Mouse (Mus musculus) left cerebral cortex, adult 18-20 months (tissue): Measurements from ENCODE around the gene Ncln. TPM values are rescaled to one million over a fixed set of nuclear protein-coding genes. Genes with fewer than 3 reads are reported as not detected.

Source experiments
- microRNA-seq, 2 experiments: library from miRNA; unstranded; fragments of <30 nt; microRNA quantifications; one replicate each; pipeline ENCODE4 v1.2.0; 2021
- total RNA-seq, 2 experiments: library from RNA; stranded (reverse); gene quantifications; 2 replicates each; pipeline ENCODE4 v1.2.3; 2021

The Ncln gene
- total RNA-seq, 2 experiments from 2014 or later, result 68.1 to 85.1 TPM

Small RNAs within 50 kb of the gene (microRNA-seq; reads per million reads assigned to microRNA genes)
- gene Gm25595, result 0 reads per million in 2 experiments

Other genes with a start within 250 kb of the Ncln start
- gene Matk, start 243.5 kb downstream of the Ncln start, total RNA-seq, result 100 to 1,000 TPM; 187 to 195 TPM
- gene Mrpl54, start 229.5 kb downstream of the Ncln start, total RNA-seq, result 10 to 100 TPM; 38.8 to 43.5 TPM
- 10 to 100 TPM; 36.7 to 42.7 TPM for gene Apba3, start 229.4 kb downstream of the Ncln start, total RNA-seq
- under 1 TPM; 0.16 to 0.23 TPM for gene Tjp3, start 204.8 kb downstream of the Ncln start, total RNA-seq
- gene Pip5k1c, start 203.4 kb downstream of the Ncln start, total RNA-seq, result 100 to 1,000 TPM; 415 to 417 TPM
- 10 to 100 TPM; 30.5 to 34.6 TPM for gene Cactin, start 175.3 kb downstream of the Ncln start, total RNA-seq
- 1 to 10 TPM; 1.1 to 1.5 TPM for gene Tbxa2r, start 167.7 kb downstream of the Ncln start, total RNA-seq
- 1 to 10 TPM; 2.5 to 3.6 TPM for gene Gipc3, start 153.1 kb downstream of the Ncln start, total RNA-seq
- 10 to 100 TPM; 28.9 to 30.5 TPM for gene Hmg20b, start 145.9 kb downstream of the Ncln start, total RNA-seq
- gene Mfsd12, start 138.9 kb downstream of the Ncln start, total RNA-seq, result 10 to 100 TPM; 38.1 to 42.0 TPM
- 1 to 10 TPM; 1.2 to 1.3 TPM for gene 4930404N11Rik, start 130.6 kb downstream of the Ncln start, total RNA-seq
- 10 to 100 TPM; 71.1 to 72.1 TPM for gene Fzr1, start 117.9 kb downstream of the Ncln start, total RNA-seq
- 10 to 100 TPM; 87.4 to 97.6 TPM for gene Dohh, start 112.0 kb downstream of the Ncln start, total RNA-seq
- gene Gm48551, start 111.9 kb downstream of the Ncln start, total RNA-seq, result 1 to 10 TPM; 3.1 to 3.8 TPM
- 1 to 10 TPM; 2.7 to 2.8 TPM for gene Gm48552, start 107.4 kb downstream of the Ncln start, total RNA-seq
- gene Smim24, start 103.3 kb downstream of the Ncln start, total RNA-seq, result 1 to 10 TPM; 1.1 to 1.2 TPM
- gene Nfic, start 40.8 kb downstream of the Ncln start, total RNA-seq, result 10 to 100 TPM; 84.7 to 91.7 TPM
- gene Celf5, start 13.7 kb downstream of the Ncln start, total RNA-seq, result 100 to 1,000 TPM; 242 to 259 TPM
- gene S1pr4, start 3.7 kb upstream of the Ncln start, total RNA-seq, result under 1 TPM; 0.58 to 0.82 TPM
- gene Gna15, start 27.8 kb upstream of the Ncln start, total RNA-seq, result 1 to 10 TPM; 2.6 to 3.5 TPM
- 100 to 1,000 TPM; 105 to 114 TPM for gene Gna11, start 48.8 kb upstream of the Ncln start, total RNA-seq
- gene Aes, start 63.1 kb upstream of the Ncln start, total RNA-seq, result 100 to 1,000 TPM; 700 to 737 TPM
- 10 to 100 TPM; 41.3 to 42.4 TPM for gene Tle2, start 78.2 kb upstream of the Ncln start, total RNA-seq
- 10 to 100 TPM; 11.4 to 11.8 TPM for gene Tle6, start 104.7 kb upstream of the Ncln start, total RNA-seq
- gene BC025920, start 109.9 kb upstream of the Ncln start, total RNA-seq, result 1 to 10 TPM; 2.6 to 3.3 TPM
- gene Sirt6, start 131.4 kb upstream of the Ncln start, total RNA-seq, result 10 to 100 TPM; 26.2 to 26.6 TPM
- 10 to 100 TPM; 44.4 to 46.4 TPM for gene Ankrd24, start 132.1 kb upstream of the Ncln start, total RNA-seq
- 1 to 10 TPM; 4.3 to 5.8 TPM for gene Gm10778, start 152.7 kb upstream of the Ncln start, total RNA-seq
- 10 to 100 TPM in 1 of 2 experiments, 1 to 10 TPM in 1; 8.6 to 10.6 TPM for gene Zfp433, start 208.4 kb upstream of the Ncln start, total RNA-seq